Mouse (Mus musculus) limb, embryonic 11.5 days (tissue): ENCODE results near the gene Rab11fip2. TPM values are rescaled to one million over a fixed set of nuclear protein-coding genes. Genes with fewer than 3 reads are reported as not detected.

Experiments used
- ATAC-seq: fragments of 200-750 bp; cut with Nextera tagmentation; 2 replicates; pipeline ENCODE4 v1.8.0; 2017; ENCODE audit warnings: low read depth; ENCODE audit not compliant: insufficient number of reproducible peaks, low FRiP score, low TSS enrichment
- DNase-seq: peaks from one replicate; pipeline ENCODE4 v3.0.0-alpha.2; 2015; ENCODE audit warnings: low spot score
- H3K27ac ChIP-seq: fragments of 300-500 bp; sonication (generic); replicated peaks from 2 replicates; pipeline ENCODE4 v1.5.1; 2014; ENCODE audit warnings: low read depth, mild to moderate bottlenecking, low read length
- H3K27me3 ChIP-seq: fragments of 300-500 bp; sonication (generic); 2 replicates; pipeline ENCODE4 v1.6.1; 2014; ENCODE audit warnings: mild to moderate bottlenecking, low read length, mixed read lengths; ENCODE audit not compliant: control insufficient read depth, insufficient read depth
- H3K36me3 ChIP-seq: fragments of 300-500 bp; sonication (generic); 2 replicates; pipeline ENCODE4 v1.6.1; 2014; ENCODE audit warnings: mild to moderate bottlenecking, low read length, moderate library complexity, mixed read lengths; ENCODE audit not compliant: control insufficient read depth, insufficient read depth
- H3K4me1 ChIP-seq: fragments of 300-500 bp; sonication (generic); 2 replicates; pipeline ENCODE4 v1.6.1; 2014; ENCODE audit warnings: low read length, mixed read lengths; ENCODE audit not compliant: control insufficient read depth, insufficient read depth
- H3K4me2 ChIP-seq: fragments of 300-500 bp; sonication (generic); 2 replicates; pipeline ENCODE4 v1.6.1; 2014; ENCODE audit warnings: low read depth, mild to moderate bottlenecking, moderate library complexity; ENCODE audit not compliant: severe bottlenecking
- H3K4me3 ChIP-seq: fragments of 300-500 bp; sonication (generic); 2 replicates; pipeline ENCODE4 v1.5.1; 2014; ENCODE audit warnings: low read depth, low read length
- H3K9ac ChIP-seq: fragments of 300-500 bp; sonication (generic); 2 replicates; pipeline ENCODE4 v1.6.1; 2014; ENCODE audit warnings: mild to moderate bottlenecking, low read length
- H3K9me3 ChIP-seq: fragments of 300-500 bp; sonication (generic); 2 replicates; pipeline ENCODE4 v1.6.1; 2016; ENCODE audit warnings: low read length; ENCODE audit not compliant: control insufficient read depth
- WGBS: fragments of 180-500 bp; shearing (Covaris S2); extraction: QIAGEN DNeasy Blood & Tissue Kit; methylation state at CpG from one replicate; pipeline ENCODE4 v1.1.7; 2014; 5-methylcytosine and 5-hydroxymethylcytosine counted together
- polyA plus RNA-seq: library from polyadenylated mRNA; unstranded; fragments of >200 nt; fragmentation: Nextera tagmentation; extraction: Ambion mirVana; gene quantifications from 2 replicates; pipeline ENCODE4 v1.2.1, GENCODE M21; 2014

Gene Rab11fip2
- polyA plus RNA-seq, 1 experiment from 2014 or later = 4.2 TPM

- Histone ChIP-seq H3K4me2 (no peak overlapping the region), H3K27me3 (no peaks in the 10 kb centered on the region), H3K9ac (no peak overlapping the region), H3K4me3 (no peak overlapping the region), H3K36me3 (no peaks in the 10 kb centered on the region), H3K27ac (no peak overlapping the region), H3K9me3 (no peaks in the 10 kb centered on the region), H3K4me1 (no peaks in the 10 kb centered on the region)
- WGBS = 90% methylated on average over 2 of the region's 2 CpGs
- DNase-seq = no peak
- no peak for ATAC-seq
Observed at GRCm38 (mm10) chr19:59888846-59889245, 54.6 kb downstream of the Rab11fip2 start.

GRCm38 (mm10) chr19:59887866-59888265, 55.6 kb downstream of the Rab11fip2 start:
- WGBS = 77% methylated on average over 2 of the region's 2 CpGs
- Histone ChIP-seq H3K36me3 (no peaks in the 10 kb centered on the region), H3K9me3 (no peaks in the 10 kb centered on the region), H3K9ac (no peak overlapping the region), H3K4me3 (no peak overlapping the region), H3K27ac (no peak overlapping the region), H3K4me1 (no peaks in the 10 kb centered on the region), H3K4me2 (no peak overlapping the region), H3K27me3 (no peaks in the 10 kb centered on the region)
- no peak for ATAC-seq
- DNase-seq = no peak

GRCm38 (mm10) chr19:59885301-59885700, 58.2 kb downstream of the Rab11fip2 start:
- ATAC-seq (no peak), DNase-seq (no peak)
- no peak overlapping the region for H3K4me2 ChIP-seq
- WGBS = 74% methylated on average over 2 of the region's 2 CpGs
- no peak overlapping the region for H3K9ac ChIP-seq
- H3K27ac ChIP-seq = no peak overlapping the region
- H3K4me3 ChIP-seq = no peak overlapping the region
- H3K36me3 ChIP-seq = no peaks in the 10 kb centered on the region
- H3K4me1 ChIP-seq = no peaks in the 10 kb centered on the region
- no peaks in the 10 kb centered on the region for H3K27me3 ChIP-seq
- H3K9me3 ChIP-seq = no peaks in the 10 kb centered on the region

GRCm38 (mm10) chr19:59877238-59877637, 66.2 kb downstream of the Rab11fip2 start:
- no peak overlapping the region for H3K27ac ChIP-seq
- H3K36me3 ChIP-seq = no peaks in the 10 kb centered on the region
- no peaks in the 10 kb centered on the region for H3K9me3 ChIP-seq
- 61% methylated on average over 2 of the region's 2 CpGs for WGBS
- ATAC-seq (no peak), DNase-seq (no peak)
- H3K4me1 ChIP-seq = no peaks in the 10 kb centered on the region
- no peak overlapping the region for H3K9ac ChIP-seq
- H3K27me3 ChIP-seq = no peaks in the 10 kb centered on the region
- no peak overlapping the region for H3K4me3 ChIP-seq
- H3K4me2 ChIP-seq = no peak overlapping the region

- no peak overlapping the region for H3K4me3 ChIP-seq
- no peaks in the 10 kb centered on the region for H3K36me3 ChIP-seq
- H3K9me3 ChIP-seq = no peaks in the 10 kb centered on the region
- H3K4me2 ChIP-seq = no peak overlapping the region
- ATAC-seq = no peak
- H3K9ac ChIP-seq = no peak overlapping the region
- no peaks in the 10 kb centered on the region for H3K27me3 ChIP-seq
- DNase-seq = peak; percentile 28
- no peaks in the 10 kb centered on the region for H3K4me1 ChIP-seq
- H3K27ac ChIP-seq = no peak overlapping the region
- 56% methylated on average over 9 of the region's 9 CpGs for WGBS
Observed at GRCm38 (mm10) chr19:59866666-59867065, 76.8 kb downstream of the Rab11fip2 start.

GRCm38 (mm10) chr19:59862423-59862822, 81.0 kb downstream of the Rab11fip2 start:
- no peaks in the 10 kb centered on the region for H3K4me1 ChIP-seq
- no peaks in the 10 kb centered on the region for H3K27me3 ChIP-seq
- no peak overlapping the region for H3K27ac ChIP-seq
- ATAC-seq = no peak
- H3K4me3 ChIP-seq = no peak overlapping the region
- DNase-seq = no peak
- no peak overlapping the region for H3K4me2 ChIP-seq
- no peak overlapping the region for H3K9ac ChIP-seq
- H3K9me3 ChIP-seq = no peaks in the 10 kb centered on the region
- no peaks in the 10 kb centered on the region for H3K36me3 ChIP-seq

GRCm38 (mm10) chr19:59860799-59861198, 82.7 kb downstream of the Rab11fip2 start:
- H3K4me3 ChIP-seq = no peak overlapping the region
- H3K36me3 ChIP-seq = no peaks in the 10 kb centered on the region
- 81% methylated on average over 3 of the region's 3 CpGs for WGBS
- no peak overlapping the region for H3K4me2 ChIP-seq
- no peaks in the 10 kb centered on the region for H3K4me1 ChIP-seq
- no peak overlapping the region for H3K9ac ChIP-seq
- H3K27ac ChIP-seq = no peak overlapping the region
- H3K9me3 ChIP-seq = no peaks in the 10 kb centered on the region
- H3K27me3 ChIP-seq = no peaks in the 10 kb centered on the region
- ATAC-seq (no peak), DNase-seq (no peak)

- no peaks in the 10 kb centered on the region for H3K27me3 ChIP-seq
- no peaks in the 10 kb centered on the region for H3K9me3 ChIP-seq
- H3K4me1 ChIP-seq = 0 out of 2 replicates have a peak, but pooled peaks cover 4% of the 10 kb centered on the region
- H3K36me3 ChIP-seq = no peaks in the 10 kb centered on the region
- H3K27ac ChIP-seq = no peak overlapping the region
- no peak for DNase-seq
- H3K4me3 ChIP-seq = no peak overlapping the region
- no peak overlapping the region for H3K4me2 ChIP-seq
- WGBS = 81% methylated on average over 3 of the region's 3 CpGs
- no peak overlapping the region for H3K9ac ChIP-seq
- ATAC-seq = no peak
Observed at GRCm38 (mm10) chr19:59853061-59853460, 90.4 kb downstream of the Rab11fip2 start.
